Mouse (Mus musculus): ENCODE measurements around the gene Nhej1.

The Nhej1 gene

GRCm38 (mm10) chr1:75124346-75125321, at the start of gene Nhej1:
Gene Nhej1, minus strand, starts transcription at chr1:75125200.
- peak; percentile 97 to 98 for DNase-seq

- peak; percentile 98 to 99 for DNase-seq
These were observed 43.8 kb upstream of the Nhej1 start, which contains the start of gene Zfand2b for GRCm38 (mm10) chr1:75168472-75169464. Gene Zfand2b, plus strand, starts transcription at chr1:75168646.

DNA sequence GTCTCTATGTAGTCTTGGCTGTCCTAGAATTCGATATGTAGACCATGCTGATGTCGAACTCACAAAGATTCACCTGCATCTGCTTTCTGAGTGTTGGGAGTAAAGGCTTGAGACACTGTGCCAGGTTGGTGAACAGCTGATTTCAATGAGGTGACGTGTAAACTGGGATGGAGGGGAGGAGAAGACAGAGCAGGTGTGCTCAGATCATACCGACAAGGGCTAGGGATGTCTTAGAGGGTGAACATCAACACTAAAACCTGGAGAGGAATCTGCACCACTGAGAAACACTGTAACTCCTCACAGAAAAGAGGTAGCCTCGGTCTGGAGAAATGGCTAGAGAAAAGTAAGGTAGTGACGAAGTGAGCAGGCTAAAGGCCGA, 43.1 kb upstream of the Nhej1 start:
- no peak for DNase-seq

- no peak for DNase-seq
These were observed 35.2 kb upstream of the Nhej1 start for GRCm38 (mm10) chr1:75160256-75160617.

GRCm38 (mm10) chr1:75159540-75160255, 34.7 kb upstream of the Nhej1 start:
- DNase-seq: no peak

DNA sequence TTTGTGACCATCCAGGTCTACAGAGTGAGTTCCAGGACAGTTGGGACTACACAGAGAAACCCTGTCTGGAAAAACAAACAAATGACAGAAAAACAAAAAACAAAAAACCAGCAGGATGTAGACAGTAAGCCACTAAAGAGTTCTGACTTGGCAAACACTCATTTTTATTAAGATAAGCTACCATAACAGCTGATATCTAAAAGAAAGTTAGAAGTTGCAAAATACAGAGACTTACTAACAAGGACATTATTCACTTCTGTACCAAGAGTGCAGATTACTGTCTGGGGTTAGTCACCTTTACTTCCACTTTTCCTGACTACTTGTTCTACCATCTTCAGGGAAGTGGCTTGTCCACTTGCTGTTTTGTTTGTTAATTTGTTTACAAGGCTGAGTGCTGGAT, 34.0 kb upstream of the Nhej1 start:
- DNase-seq: no peak

GRCm38 (mm10) chr1:75155837-75156236, 30.8 kb upstream of the Nhej1 start:
- no peak for DNase-seq

DNA sequence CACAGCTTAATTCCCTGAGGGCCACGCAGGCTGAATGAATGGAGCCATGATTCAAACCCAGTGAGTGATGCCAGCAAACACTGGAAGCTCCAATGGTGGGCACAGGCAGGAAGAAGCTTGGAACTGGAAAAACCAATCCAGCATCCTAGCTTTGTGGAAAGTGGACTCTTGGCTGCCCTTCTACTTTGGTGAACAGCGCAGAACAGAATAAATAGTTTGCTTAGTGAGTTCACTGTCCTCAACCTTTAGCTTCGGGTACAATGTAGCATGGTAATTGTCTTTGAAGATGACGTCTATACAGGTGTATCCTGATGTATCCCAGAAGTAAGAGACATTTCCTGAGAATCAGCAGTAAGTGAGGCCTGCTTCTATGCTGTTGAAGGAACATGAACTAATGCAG, 23.7 kb upstream of the Nhej1 start:
- no peak for DNase-seq

- DNase-seq: peak; percentile 49 to 79
These were observed 22.6 kb upstream of the Nhej1 start for GRCm38 (mm10) chr1:75147411-75148135.

- DNase-seq: no peak
These were observed 20.6 kb upstream of the Nhej1 start for GRCm38 (mm10) chr1:75145589-75145988.

- peak; percentile 97 to 98 for DNase-seq
These were observed 17.6 kb upstream of the Nhej1 start, which contains the start of the genes Cnppd1 and Retreg2 for GRCm38 (mm10) chr1:75142301-75143261. Gene Cnppd1, minus strand, starts transcription at chr1:75142711. Gene Retreg2, plus strand, starts transcription at chr1:75142778.

- DNase-seq: peak; percentile 69 to 88
These were observed 16.6 kb upstream of the Nhej1 start for GRCm38 (mm10) chr1:75141486-75142190.

- DNase-seq: peak; percentile 38 to 65
These were observed 15.7 kb upstream of the Nhej1 start for GRCm38 (mm10) chr1:75140601-75141190.

DNA sequence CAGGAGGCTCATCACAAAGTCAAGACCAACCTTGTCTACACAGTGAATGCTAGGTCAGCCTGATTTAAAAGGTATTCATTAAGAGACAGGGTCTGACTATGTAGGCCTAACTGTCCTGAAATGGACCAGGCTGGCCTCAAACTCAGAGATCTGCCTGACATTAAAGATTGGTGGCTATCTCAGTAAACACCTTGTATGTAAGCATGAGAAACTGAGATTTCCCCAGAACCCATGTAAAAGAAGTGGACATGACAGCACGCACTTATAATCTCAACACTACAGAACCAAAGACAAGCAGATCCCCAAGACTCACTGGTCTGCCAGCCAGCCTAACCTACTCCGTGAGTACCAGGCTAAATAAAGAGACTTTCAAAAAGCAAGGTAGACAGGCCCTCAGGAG, 13.4 kb upstream of the Nhej1 start:
- no peak for DNase-seq

DNA sequence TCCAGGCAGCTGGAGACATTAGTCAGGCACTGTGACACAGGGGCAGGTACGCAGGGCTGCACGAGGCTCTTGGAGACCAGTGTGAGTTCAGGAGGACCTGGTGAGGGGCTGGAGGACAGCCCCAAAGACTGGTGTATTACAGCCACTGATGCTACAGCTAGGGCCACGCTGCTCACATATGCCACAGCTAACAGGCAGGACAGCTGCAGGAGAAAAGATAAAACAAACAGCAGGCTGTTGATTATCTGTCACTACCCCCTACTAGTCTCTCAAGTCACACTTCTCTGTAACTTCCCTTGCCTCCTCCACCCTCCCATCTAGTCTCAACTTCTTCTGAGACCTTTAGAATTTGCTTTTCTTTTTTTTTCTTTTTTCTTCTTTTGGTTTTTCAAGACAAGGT, 11.7 kb upstream of the Nhej1 start:
- no peak for DNase-seq

DNA sequence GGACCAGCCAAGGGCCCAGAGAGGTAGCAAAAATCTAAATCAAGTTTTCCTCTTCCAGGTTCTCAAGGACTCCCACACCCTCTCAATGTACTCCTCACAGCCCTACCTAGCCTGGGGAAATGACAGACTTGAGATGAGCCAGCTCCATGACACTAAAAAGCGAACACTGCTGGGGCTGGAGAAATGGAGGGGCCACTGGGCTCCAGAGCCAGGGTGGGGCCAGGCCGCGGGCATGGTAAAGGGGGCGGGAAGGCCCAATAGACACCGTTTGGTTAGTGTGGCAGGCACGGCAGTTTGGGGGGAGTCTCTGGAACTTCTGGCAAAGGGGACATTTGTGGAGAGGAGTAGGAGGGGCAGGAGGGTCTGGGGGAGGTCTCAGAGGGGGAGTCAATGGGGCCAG, 11.3 kb upstream of the Nhej1 start:
- no peak for DNase-seq

- peak; percentile 67 to 83 for DNase-seq
These were observed 8.6 kb upstream of the Nhej1 start, which contains the start of gene Slc23a3 for GRCm38 (mm10) chr1:75133421-75134207. Gene Slc23a3, minus strand, starts transcription at chr1:75133890.

- DNase-seq: no peak
These were observed 3.6 kb upstream of the Nhej1 start for GRCm38 (mm10) chr1:75128641-75129040.

Measured in kidney, postnatal 25 days (tissue).